Mouse (Mus musculus) E14TG2a.4 (cell line): ENCODE data around the gene Hist1h4h.

Source experiments
- H3K27me3 ChIP-seq: 2 replicates; pipeline ENCODE4 v1.6.1; 2014; ENCODE audit warnings: low read length, control low read depth; ENCODE audit not compliant: insufficient read depth
- H3K36me3 ChIP-seq: 2 replicates; pipeline ENCODE4 v1.6.1; 2014; ENCODE audit warnings: low read length, control low read depth; ENCODE audit not compliant: insufficient read depth
- H3K4me1 ChIP-seq: replicated peaks from 2 replicates; pipeline ENCODE4 v1.6.1; 2014; ENCODE audit warnings: low read depth, low read length, control low read depth
- H3K4me3 ChIP-seq: replicated peaks from 2 replicates; pipeline ENCODE4 v1.5.1; 2014; ENCODE audit warnings: mild to moderate bottlenecking, low read length
- H3K9me3 ChIP-seq: 2 replicates; pipeline ENCODE4 v1.6.1; 2014; ENCODE audit warnings: low read length, control low read depth
- CTCF ChIP-seq: conservative IDR thresholded peaks from 2 replicates; pipeline ENCODE4 v1.5.1; 2014; ENCODE audit warnings: low read length
- NANOG ChIP-seq: IDR thresholded peaks from 2 replicates; pipeline ENCODE4 v1.6.1; 2014; ENCODE audit warnings: borderline replicate concordance, low read length, mixed read lengths
- POU5F1 ChIP-seq: IDR thresholded peaks from 2 replicates; pipeline ENCODE4 v1.6.1; 2014; ENCODE audit warnings: low read length, borderline replicate concordance

Hist1h4h gene

GRCm38 (mm10) chr13:23576351-23576881, 45.6 kb downstream of the Hist1h4h start:
- H3K9me3 ChIP-seq = no peaks in the 10 kb centered on the region
- H3K27me3 ChIP-seq = no peaks in the 10 kb centered on the region
- H3K4me3 ChIP-seq = peak overlapping the region; percentile 78
- no peaks in the 10 kb centered on the region for H3K36me3 ChIP-seq
- H3K4me1 ChIP-seq = peaks cover 34% of the 10 kb centered on the region
- TF ChIP-seq CTCF (no peak), NANOG (no peak), POU5F1 (no peak)

DNA sequence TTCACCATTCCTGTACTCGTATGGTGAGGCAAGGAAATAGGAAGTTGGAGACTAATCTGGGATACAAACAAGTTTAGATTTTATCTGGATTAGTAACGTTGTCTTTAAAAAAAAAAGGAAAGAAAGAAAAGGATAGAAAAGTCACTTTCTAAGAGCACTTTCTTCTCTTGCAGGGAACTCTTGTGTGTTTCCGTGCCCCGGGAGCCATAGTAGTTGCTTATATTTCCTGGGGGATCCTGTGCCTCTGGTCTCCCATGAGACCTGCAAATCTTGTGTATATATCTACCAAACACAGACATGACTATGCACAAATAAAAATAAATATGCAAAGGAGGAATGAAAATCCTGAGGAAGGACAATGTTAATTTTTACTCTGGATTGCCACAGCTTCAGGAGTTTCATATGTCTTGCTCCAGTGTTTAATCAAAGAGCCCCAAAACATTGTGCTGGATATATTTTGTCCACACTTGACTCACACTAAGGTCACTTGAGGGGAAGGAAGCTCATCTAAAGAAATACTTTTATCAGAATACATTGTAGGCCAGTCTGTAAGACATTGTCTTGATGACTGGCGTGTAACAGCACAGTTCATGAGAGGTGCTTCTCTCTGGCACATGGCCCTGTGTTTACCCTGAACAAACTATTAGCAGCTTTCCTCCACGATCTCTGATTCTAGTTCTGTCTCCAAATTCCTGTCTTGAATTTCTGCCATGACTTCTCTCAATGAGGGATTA, 46.2 kb downstream of the Hist1h4h start:
- H3K27me3 ChIP-seq = no peaks in the 10 kb centered on the region
- no peaks in the 10 kb centered on the region for H3K36me3 ChIP-seq
- no peak for TF ChIP-seq NANOG
- no peak for TF ChIP-seq CTCF
- no peak for TF ChIP-seq POU5F1
- H3K4me1 ChIP-seq = peaks cover 34% of the 10 kb centered on the region
- no peaks in the 10 kb centered on the region for H3K9me3 ChIP-seq
- peak overlapping the region; percentile 78 for H3K4me3 ChIP-seq

DNA sequence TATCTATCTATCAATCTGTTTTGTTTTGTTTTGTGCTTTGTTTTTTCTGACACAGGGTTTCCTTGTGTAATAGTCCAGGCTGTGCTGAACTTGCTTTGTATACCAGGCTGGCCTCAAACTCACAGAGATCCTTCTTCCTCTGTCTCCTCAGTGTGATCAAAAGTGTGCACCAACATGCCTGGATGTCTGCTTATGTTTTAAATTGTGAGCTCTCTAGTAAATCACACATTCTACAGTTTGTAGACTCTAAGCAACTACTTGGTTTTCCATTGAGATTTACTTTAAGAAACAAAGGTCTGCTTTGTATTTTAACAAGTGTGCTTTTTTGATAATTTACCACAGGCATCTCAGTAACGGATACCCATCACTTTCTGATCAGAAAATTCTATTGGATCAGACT, 47.0 kb downstream of the Hist1h4h start:
- Histone ChIP-seq H3K9me3 (no peaks in the 10 kb centered on the region), H3K27me3 (no peaks in the 10 kb centered on the region), H3K4me3 (no peak overlapping the region), H3K36me3 (no peaks in the 10 kb centered on the region), H3K4me1 (peaks cover 33% of the 10 kb centered on the region)
- TF ChIP-seq CTCF (no peak), NANOG (no peak), POU5F1 (no peak)
